Mouse (Mus musculus): ENCODE measurements around the gene Tapt1. TPM values are rescaled to one million over a fixed set of nuclear protein-coding genes. Genes with fewer than 3 reads are reported as not detected.

The Tapt1 gene
- polyA plus RNA-seq, 1 experiment from 2014 or later, result 37.6 TPM

Other genes starting within 250 kb of the Tapt1 start
- gene Fgfbp1, start 244.8 kb downstream of the Tapt1 start, polyA plus RNA-seq (2014; fragmentation: Nextera tagmentation; extraction: Ambion mirVana), result 41.9 and 43.4 TPM in 2 replicates
- gene Prom1, start 124.6 kb downstream of the Tapt1 start, polyA plus RNA-seq (2014; fragmentation: Nextera tagmentation; extraction: Ambion mirVana), result 27.2 and 29.7 TPM in 2 replicates